Mouse (Mus musculus) embryonic fibroblast, embryonic 13.5 days (primary cell): ENCODE results near the gene Klf16.

ENCODE experiments used
- CTCF ChIP-seq: IDR thresholded peaks from 2 replicates; pipeline ENCODE4 v1.5.1; 2011; ENCODE audit warnings: mild to moderate bottlenecking, control low read depth, low read length, moderate library complexity, borderline replicate concordance; ENCODE audit not compliant: insufficient read depth
- POLR2A ChIP-seq: IDR thresholded peaks from 2 replicates; pipeline ENCODE4 v1.6.1; 2011; ENCODE audit warnings: low read depth, mild to moderate bottlenecking, control low read depth, low read length, moderate library complexity

DNA sequence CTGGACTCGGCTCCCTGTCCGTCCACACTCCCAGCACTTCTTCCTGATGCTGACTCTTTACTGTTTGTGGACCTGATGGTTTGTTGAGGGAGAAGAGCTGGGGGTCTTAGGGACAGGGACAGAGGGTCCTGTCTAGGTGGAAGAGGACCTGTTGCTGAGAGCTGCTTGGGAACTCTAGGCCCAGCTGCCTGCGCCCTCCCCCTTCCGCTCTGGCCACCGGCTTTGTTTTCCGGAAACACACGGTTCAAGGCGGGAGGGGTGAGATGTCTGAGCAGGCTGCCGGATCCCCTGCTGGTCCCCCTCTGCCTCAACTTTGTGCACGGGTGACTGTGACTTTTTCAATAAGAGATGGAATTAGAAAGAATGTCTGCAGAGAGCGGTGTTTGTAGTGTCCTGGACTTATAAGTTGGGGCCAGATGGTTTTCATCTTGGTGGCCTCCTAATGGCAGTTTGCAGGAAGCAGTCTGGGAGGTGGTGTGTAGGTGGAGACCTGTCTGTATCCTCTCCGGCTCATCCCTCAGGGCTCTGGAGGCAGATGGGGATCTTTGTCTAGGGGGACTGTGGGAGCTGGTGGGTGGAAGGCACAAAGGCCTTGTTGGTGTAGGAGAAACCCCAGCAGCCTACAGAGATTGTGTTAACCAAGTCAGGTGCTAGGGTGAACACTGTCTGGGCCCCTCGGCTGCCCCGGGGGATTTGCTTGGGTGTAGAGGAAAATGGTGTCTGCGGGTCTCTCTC lies 46.5 kb upstream of the Klf16 start:
- TF ChIP-seq POLR2A (0 out of 2 replicates have a peak, but pooled peaks have one; percentile 32), CTCF (no peak)
